Mouse (Mus musculus) ES-Bruce4 (cell line): Measurements from ENCODE around the gene Asap3.

ENCODE experiments used
- CTCF ChIP-seq: IDR thresholded peaks from one replicate; pipeline ENCODE4 v1.8.1; 2011; ENCODE audit warnings: low read depth, low read length
- EP300 ChIP-seq: IDR thresholded peaks from 2 replicates; pipeline ENCODE4 v1.6.1; 2011; ENCODE audit warnings: low read depth, low read length; ENCODE audit not compliant: insufficient read depth
- POLR2A ChIP-seq: IDR thresholded peaks from one replicate; pipeline ENCODE4 v1.8.1; 2011; ENCODE audit warnings: low read length; ENCODE audit not compliant: insufficient read depth

- TF ChIP-seq CTCF: no peak
- TF ChIP-seq POLR2A: no peak
- no peak for TF ChIP-seq EP300
Observed at GRCm38 (mm10) chr4:136189912-136190311, 16.3 kb upstream of the Asap3 start.
